Mouse (Mus musculus) MEL (cell line): ENCODE measurements at regions not wholly inside any gene's neighbourhood (a gene's known extent, or its start where the extent isn't known, plus 50 kb on each side); places are given as distances from the start of the nearest gene placed in this dataset.

Experiments used
- DNase-seq: peaks from one replicate; pipeline ENCODE4 v3.0.0; 2011; ENCODE audit warnings: low read depth, low spot score
- H3K27ac ChIP-seq: 2 replicates; pipeline ENCODE4 v1.5.1; 2012; ENCODE audit warnings: low read depth, mild to moderate bottlenecking, control low read depth, low read length, moderate library complexity; ENCODE audit not compliant: control insufficient read depth
- H3K27me3 ChIP-seq, 2 experiments: fragments of 150-350 bp in 1 of 2; sonication (generic) in 1 of 2; 2 replicates each; pipeline ENCODE4 v1.6.1; 2012; ENCODE audit warnings: low read length in 2 of 2, mild to moderate bottlenecking in 2 of 2, improper control_type of control experiment in 1 of 2, moderate library complexity in 1 of 2; ENCODE audit not compliant: insufficient read depth in 2 of 2, control insufficient read depth in 1 of 2
- H3K36me3 ChIP-seq, 2 experiments: 2 replicates each; pipeline ENCODE4 v1.6.1; 2012 to 2014; ENCODE audit warnings: low read length in 2 of 2, improper control_type of control experiment in 1 of 2, inconsistent platforms in 1 of 2, mild to moderate bottlenecking in 1 of 2; ENCODE audit not compliant: insufficient read depth in 2 of 2, control insufficient read depth in 1 of 2
- H3K4me1 ChIP-seq, 2 experiments: fragments of 150-350 bp in 1 of 2; sonication (generic) in 1 of 2; 2 replicates each; pipeline ENCODE4 v1.6.1; 2012; ENCODE audit warnings: low read length in 2 of 2, improper control_type of control experiment in 1 of 2, mild to moderate bottlenecking in 1 of 2; ENCODE audit not compliant: insufficient read depth in 2 of 2, control insufficient read depth in 1 of 2
- H3K4me3 ChIP-seq, 2 experiments: fragments of 150-350 bp in 1 of 2; sonication (generic) in 1 of 2; 2 replicates each; pipeline ENCODE4 v1.5.1; 2012; ENCODE audit warnings: low read depth in 2 of 2, low read length in 2 of 2, mild to moderate bottlenecking in 2 of 2, moderate library complexity in 2 of 2, control low read depth in 1 of 2, improper control_type of control experiment in 1 of 2; ENCODE audit not compliant: control insufficient read depth in 1 of 2, insufficient read depth in 1 of 2
- H3K79me2 ChIP-seq: 2 replicates; pipeline ENCODE4 v1.6.1; 2012; ENCODE audit warnings: mild to moderate bottlenecking, low read length, moderate library complexity; ENCODE audit not compliant: control insufficient read depth, poor library complexity, insufficient read depth
- H3K9ac ChIP-seq: 2 replicates; pipeline ENCODE4 v1.6.1; 2012; ENCODE audit warnings: low read depth, mild to moderate bottlenecking, control low read depth, low read length, moderate library complexity; ENCODE audit not compliant: control insufficient read depth, poor library complexity, severe bottlenecking
- H3K9me3 ChIP-seq: fragments of 150-350 bp; sonication (generic); replicated peaks from 2 replicates; pipeline ENCODE4 v1.6.1; 2012; ENCODE audit warnings: mild to moderate bottlenecking, low read length, improper control_type of control experiment, moderate library complexity; ENCODE audit not compliant: insufficient read depth
- BHLHE40 ChIP-seq: IDR thresholded peaks from 2 replicates; pipeline ENCODE4 v1.6.1; 2012; ENCODE audit warnings: low read depth, mild to moderate bottlenecking, inconsistent platforms, low read length, improper control_type of control experiment, borderline replicate concordance
- EP300 ChIP-seq, 2 experiments: IDR thresholded peaks; 2 replicates each; pipeline ENCODE4 v1.6.1; 2011; ENCODE audit warnings: improper control_type of control experiment in 2 of 2, low read length in 2 of 2, low read depth in 1 of 2, mild to moderate bottlenecking in 1 of 2
- ETS1 ChIP-seq: IDR thresholded peaks from 2 replicates; pipeline ENCODE4 v1.6.1; 2012; ENCODE audit warnings: low read depth, mild to moderate bottlenecking, inconsistent platforms, low read length, improper control_type of control experiment, moderate library complexity
- HCFC1 ChIP-seq: IDR thresholded peaks from 2 replicates; pipeline ENCODE4 v1.6.1; 2012; ENCODE audit warnings: low read depth, mild to moderate bottlenecking, inconsistent platforms, low read length, improper control_type of control experiment, moderate library complexity
- KAT2A ChIP-seq: conservative IDR thresholded peaks from 2 replicates; pipeline ENCODE4 v1.6.1; 2012; ENCODE audit warnings: low read depth, low read length, improper control_type of control experiment, inconsistent platforms
- MAFK ChIP-seq: IDR thresholded peaks from 2 replicates; pipeline ENCODE4 v1.6.1; 2011; ENCODE audit warnings: low read depth, mild to moderate bottlenecking, low read length, improper control_type of control experiment, borderline replicate concordance
- MAZ ChIP-seq: IDR thresholded peaks from 2 replicates; pipeline ENCODE4 v1.6.1; 2012; ENCODE audit warnings: low read depth, mild to moderate bottlenecking, inconsistent platforms, low read length, improper control_type of control experiment
- MYB ChIP-seq: IDR thresholded peaks from 2 replicates; pipeline ENCODE4 v1.6.1; 2011; ENCODE audit warnings: mild to moderate bottlenecking, low read depth, low read length, improper control_type of control experiment
- MYC ChIP-seq: IDR thresholded peaks from 2 replicates; pipeline ENCODE4 v1.6.1; 2011; ENCODE audit warnings: low read depth, mild to moderate bottlenecking, low read length, improper control_type of control experiment, moderate library complexity
- NELFE ChIP-seq: IDR thresholded peaks from 2 replicates; pipeline ENCODE4 v1.6.1; 2011; ENCODE audit warnings: low read depth, low read length, improper control_type of control experiment
- NRF1 ChIP-seq: IDR thresholded peaks from 2 replicates; pipeline ENCODE4 v1.6.1; 2014; ENCODE audit warnings: low read depth, mild to moderate bottlenecking, inconsistent platforms, low read length, improper control_type of control experiment, moderate library complexity; ENCODE audit not compliant: poor library complexity, insufficient read depth, severe bottlenecking
- POLR2A ChIP-seq, 2 experiments: IDR thresholded peaks; 2 replicates each; pipeline ENCODE4 v1.6.1; 2011 to 2012; ENCODE audit warnings: low read length in 2 of 2, mild to moderate bottlenecking in 2 of 2, control low read depth in 1 of 2, improper control_type of control experiment in 1 of 2, low read depth in 1 of 2, moderate library complexity in 1 of 2; ENCODE audit not compliant: control insufficient read depth in 1 of 2, insufficient read depth in 1 of 2, poor library complexity in 1 of 2
- POLR2AphosphoS2 ChIP-seq: IDR thresholded peaks from 2 replicates; pipeline ENCODE4 v1.6.1; 2011; ENCODE audit warnings: low read length, improper control_type of control experiment
- RAD21 ChIP-seq: IDR thresholded peaks from 2 replicates; pipeline ENCODE4 v1.6.1; 2011; ENCODE audit warnings: mild to moderate bottlenecking, low read depth, low read length, improper control_type of control experiment
- RCOR1 ChIP-seq: IDR thresholded peaks from 2 replicates; pipeline ENCODE4 v1.6.1; 2012; ENCODE audit warnings: low read depth, mild to moderate bottlenecking, inconsistent platforms, low read length, improper control_type of control experiment
- SIN3A ChIP-seq: IDR thresholded peaks from 2 replicates; pipeline ENCODE4 v1.6.1; 2012; ENCODE audit warnings: low read length, improper control_type of control experiment, inconsistent platforms
- SMC3 ChIP-seq: IDR thresholded peaks from 2 replicates; pipeline ENCODE4 v1.6.1; 2011; ENCODE audit warnings: low read depth, low read length, improper control_type of control experiment
- TAL1 ChIP-seq: IDR thresholded peaks from 2 replicates; pipeline ENCODE4 v1.6.1; 2012; ENCODE audit warnings: mild to moderate bottlenecking, inconsistent platforms, low read length, moderate library complexity, mixed read lengths
- ZNF384 ChIP-seq: IDR thresholded peaks from 2 replicates; pipeline ENCODE4 v1.6.1; 2012; ENCODE audit warnings: low read depth, mild to moderate bottlenecking, inconsistent platforms, low read length, improper control_type of control experiment

- Histone ChIP-seq H3K79me2 (no peaks in the 10 kb centered on the region), H3K9ac (no peak overlapping the region), H3K27me3 (no peaks in the 10 kb centered on the region), H3K36me3 (no peaks in the 10 kb centered on the region), H3K4me3 (no peak overlapping the region), H3K4me1 (no peaks in the 10 kb centered on the region), H3K9me3 (no peaks in the 10 kb centered on the region), H3K27ac (no peak overlapping the region)
- TF ChIP-seq BHLHE40 (no peak), RAD21 (no peak), HCFC1 (no peak), POLR2AphosphoS2 (no peak), MAZ (no peak), NELFE (no peak), POLR2A (IDR thresholded peaks at IDR 0.05; ENCODE audit: control insufficient read depth in 1 of 2, insufficient read depth in 1 of 2, low read depth in 1 of 2, low read length in 2 of 2, poor library complexity in 1 of 2) (no peak), KAT2A (no peak), TAL1 (no peak)
- DNase-seq: no peak
Measured at GRCm38 (mm10) chr3:137019971-137020634, 320.8 kb upstream of the Emcn start.

GRCm38 (mm10) chr3:137029546-137029945, 311.3 kb upstream of the Emcn start:
- Histone ChIP-seq H3K9ac (no peak overlapping the region), H3K9me3 (no peaks in the 10 kb centered on the region), H3K4me1 (no peaks in the 10 kb centered on the region), H3K79me2 (no peaks in the 10 kb centered on the region), H3K36me3 (no peaks in the 10 kb centered on the region), H3K4me3 (no peak overlapping the region), H3K27me3 (no peaks in the 10 kb centered on the region), H3K27ac (no peak overlapping the region)
- no peak for DNase-seq
- TF ChIP-seq MYB (no peak), SMC3 (no peak), RCOR1 (no peak), EP300 (IDR thresholded peaks at IDR 0.05; ENCODE audit: low read depth in 1 of 2, low read length in 2 of 2) (no peak), HCFC1 (no peak), MAFK (no peak), ZNF384 (no peak), POLR2AphosphoS2 (no peak), NRF1 (no peak), MYC (no peak), SIN3A (no peak), ETS1 (no peak)
